Mouse (Mus musculus): ENCODE results near the gene Rab40c. TPM values are rescaled to one million over a fixed set of nuclear protein-coding genes. Genes with fewer than 3 reads are reported as not detected.
"Not testable (repeated sequence)": the region's sequence is repeated elsewhere in the genome, so short reads cannot be mapped to it uniquely, and the experiment has no call there.

Gene Rab40c
- polyA plus RNA-seq, 1 experiment = 51.3 TPM

DNA sequence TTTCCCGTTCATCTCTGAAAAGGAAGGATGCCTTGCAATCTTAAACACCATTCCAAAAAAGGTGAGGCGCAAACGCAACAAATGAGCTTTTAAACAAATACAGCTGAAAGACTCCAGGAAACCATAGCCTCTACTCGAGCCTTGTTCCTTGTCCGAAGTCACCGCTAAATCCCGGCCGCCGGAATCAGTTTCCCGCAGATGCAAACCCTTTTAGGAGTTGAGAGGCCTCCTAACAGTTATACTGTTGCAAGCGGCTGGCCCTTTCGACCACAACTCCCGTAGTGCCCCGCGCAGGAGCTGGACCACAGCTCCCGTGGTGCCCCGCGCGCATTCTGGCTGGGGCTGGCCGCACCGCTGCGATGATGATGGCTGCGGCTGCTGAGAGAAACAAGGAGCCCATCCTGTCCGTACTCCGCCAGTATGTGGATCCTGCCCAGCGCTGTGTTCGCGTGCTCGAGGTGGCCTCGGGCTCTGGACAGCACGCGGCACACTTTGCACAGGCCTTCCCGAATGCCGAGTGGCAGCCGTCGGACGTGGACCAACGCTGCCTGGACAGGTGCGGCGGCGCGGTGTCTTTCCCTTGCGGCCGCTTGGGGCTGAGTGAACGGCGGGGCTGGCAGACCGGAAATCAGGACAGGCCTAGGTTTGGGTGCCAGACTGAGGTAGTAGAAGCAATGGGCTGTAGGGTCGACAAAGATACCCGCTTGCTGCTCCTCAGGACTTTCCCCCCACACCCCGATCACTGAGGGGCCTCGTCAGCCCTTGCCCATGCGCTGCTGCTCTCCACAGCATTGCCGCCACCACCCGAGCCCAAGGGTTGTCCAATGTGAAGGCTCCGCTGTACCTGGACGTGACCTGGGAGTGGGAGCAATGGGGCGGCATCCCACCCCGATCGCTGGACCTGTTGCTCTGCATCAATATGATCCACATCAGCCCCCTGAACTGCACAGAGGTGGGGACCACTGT lies 44.1 kb downstream of the Rab40c start:
- DNase-seq (ENCODE audit: low read depth) = no peak

DNA sequence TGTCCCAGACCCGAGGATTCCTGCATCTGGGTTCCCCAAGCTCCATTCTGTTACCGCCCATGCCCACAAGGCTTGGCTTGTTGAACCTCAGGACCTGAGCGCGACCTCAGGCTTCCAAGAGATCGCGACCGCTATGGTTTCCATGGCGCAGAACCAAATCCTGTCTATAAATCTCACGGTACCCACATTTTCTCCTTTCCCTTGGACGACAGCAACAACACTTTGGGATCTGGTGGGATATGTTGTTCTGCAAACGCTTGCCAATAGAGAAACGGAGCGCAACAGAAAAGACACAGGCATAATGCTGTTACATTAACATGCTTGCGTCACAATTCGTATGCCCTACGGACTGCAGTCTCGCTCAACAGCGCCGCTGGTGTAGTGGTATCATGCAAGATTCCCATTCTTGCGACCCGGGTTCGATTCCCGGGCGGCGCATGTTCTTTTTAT lies 44.8 kb downstream of the Rab40c start, which contains the start of gene Mettl26:
Gene Mettl26, plus strand, starts transcription at position 354 of the 450 bp plus-strand sequence.
- DNase-seq (ENCODE audit: low read depth) = no peak

DNA sequence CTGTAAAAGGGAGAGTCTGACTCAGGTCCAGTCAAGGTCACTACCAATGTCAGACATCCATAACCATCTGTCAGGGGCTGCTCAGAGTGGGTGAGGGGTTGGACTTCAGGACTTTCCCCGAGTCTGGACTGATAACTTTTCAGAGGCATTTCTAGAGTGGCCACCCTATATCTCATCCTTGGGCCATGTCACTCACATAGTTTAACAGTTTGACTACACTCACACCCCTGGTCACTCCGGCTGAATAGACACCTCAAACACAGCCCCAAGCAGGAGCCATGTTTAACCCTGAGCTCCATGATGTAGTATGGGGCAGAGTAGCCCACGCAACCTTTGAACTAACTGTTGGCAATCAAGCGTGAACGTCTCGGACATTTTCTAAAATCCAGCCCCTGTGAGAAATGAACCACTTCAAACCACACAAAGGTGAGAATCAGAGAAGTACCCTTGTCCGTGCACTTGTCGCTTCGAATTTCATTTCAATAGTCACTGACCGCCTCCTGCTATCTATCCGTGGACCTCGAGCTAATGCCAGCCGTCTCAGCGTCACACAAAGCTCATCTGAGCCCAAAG lies 45.3 kb downstream of the Rab40c start:
- DNase-seq (ENCODE audit: low read depth) = no peak

DNA sequence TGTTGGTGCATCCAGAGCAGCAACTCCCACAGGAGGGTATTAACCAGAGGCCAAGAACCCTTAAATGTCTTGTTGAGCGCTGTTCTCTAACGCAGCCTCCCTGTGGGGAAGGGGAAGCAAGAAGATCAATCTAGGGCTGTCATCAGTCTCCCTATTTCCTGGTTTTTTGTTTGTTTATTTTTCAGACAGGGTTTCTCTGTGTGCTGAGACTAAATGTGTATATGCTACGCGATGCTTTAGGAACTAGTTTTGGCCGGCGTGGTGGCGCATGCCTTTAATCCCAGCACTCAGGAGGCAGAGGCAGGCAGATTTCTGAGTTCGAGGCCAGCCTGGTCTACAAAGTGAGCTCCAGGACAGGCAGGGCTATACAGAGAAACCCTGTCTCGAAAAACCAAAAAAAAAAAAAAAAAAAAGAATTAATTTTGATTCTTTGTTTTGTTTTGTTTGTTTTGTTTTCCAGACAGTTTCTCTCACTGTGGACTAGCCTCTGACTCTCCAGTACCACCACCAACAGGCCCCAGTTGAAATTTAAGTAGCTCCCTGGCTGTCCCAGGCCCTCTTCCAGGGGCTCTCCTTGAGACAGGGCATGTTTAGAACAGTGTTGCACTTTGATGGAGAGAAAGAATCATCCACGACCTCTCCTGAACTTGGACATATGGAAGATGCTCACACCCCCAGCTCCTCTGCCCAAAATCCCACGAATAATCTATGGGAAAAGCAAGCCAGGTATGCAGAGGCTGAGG lies 46.0 kb downstream of the Rab40c start:
- DNase-seq (ENCODE audit: low read depth) = no peak

DNA sequence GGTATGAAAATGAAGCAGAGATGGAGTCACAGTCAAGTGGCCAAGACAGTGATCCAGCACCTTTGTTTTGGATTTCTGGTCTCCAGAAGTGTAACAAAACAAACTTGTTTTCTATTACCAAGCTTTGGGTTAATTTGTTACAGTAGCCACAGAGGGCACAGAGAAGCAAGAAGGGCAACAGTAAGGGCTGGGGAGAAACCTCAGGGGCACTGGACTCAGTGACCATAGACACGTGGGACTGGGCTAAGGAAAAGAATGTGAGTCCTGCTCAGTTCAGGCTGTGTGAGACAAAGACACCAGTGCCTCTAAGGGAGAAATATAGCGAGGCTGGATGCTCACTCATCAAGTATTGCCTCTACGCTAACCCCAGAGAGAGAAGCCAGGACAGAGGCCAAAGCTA lies 46.9 kb downstream of the Rab40c start:
- DNase-seq (ENCODE audit: low read depth) = no peak

DNA sequence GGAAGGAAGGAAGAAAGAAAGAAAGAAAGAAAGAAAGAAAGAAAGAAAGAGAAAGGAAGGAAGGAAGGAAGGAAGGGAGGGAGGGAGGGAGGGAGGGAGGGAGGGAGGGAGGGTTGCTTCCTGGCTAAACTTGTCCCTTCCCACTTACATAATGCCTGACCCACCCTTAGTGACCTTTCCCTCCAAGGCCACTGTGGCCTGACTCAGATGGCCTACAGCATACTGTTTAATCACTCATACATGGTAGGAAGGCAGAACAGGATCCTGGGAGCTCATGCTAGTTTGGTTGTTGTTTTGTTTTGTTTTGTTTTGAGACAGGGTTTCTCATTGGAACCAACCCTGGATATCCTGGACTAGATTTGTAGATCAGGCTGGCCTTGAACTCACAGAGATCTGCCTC lies 48.0 kb downstream of the Rab40c start:
- DNase-seq (ENCODE audit: low read depth) = not testable (repeated sequence)

DNA sequence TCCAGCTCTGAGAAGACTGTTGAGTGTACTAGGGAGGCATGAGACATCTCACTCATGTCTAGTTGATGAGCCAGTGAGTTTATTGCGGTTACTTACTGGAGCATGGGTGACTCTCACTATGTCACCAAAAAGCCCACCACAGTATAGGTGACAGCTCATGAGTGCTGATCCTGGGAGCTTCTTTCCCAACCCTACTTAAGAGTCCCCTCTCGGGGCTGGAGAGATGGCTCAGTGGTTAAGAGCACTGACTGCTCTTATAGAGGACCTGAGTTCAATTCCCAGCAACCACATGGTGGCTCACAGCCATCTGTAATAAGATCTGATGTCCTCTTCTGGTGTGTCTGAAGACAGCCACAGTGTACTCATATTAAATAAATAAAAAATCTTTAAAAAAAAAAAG lies 49.6 kb downstream of the Rab40c start:
- DNase-seq (ENCODE audit: low read depth) = no peak

DNA sequence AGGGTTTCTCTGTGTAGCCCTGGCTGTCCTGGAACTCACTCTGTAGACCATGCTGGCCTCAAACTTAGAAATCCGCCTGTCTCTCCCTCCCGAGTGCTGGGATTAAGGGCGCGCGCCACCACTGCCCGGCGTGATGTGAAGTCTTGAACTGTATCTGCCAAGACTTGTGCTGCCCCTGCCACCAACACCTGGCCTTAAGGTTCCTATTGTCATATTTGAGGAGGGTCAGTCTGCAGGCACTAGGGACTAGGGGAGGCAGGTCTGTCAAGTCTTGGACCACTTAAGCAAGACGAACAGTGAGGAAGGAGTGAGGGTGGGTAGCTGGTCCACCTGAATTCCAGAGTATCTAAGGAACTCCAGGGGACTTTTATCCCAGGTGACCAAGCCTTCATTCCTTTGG lies 50.0 kb downstream of the Rab40c start:
- DNase-seq (ENCODE audit: low read depth) = no peak

DNA sequence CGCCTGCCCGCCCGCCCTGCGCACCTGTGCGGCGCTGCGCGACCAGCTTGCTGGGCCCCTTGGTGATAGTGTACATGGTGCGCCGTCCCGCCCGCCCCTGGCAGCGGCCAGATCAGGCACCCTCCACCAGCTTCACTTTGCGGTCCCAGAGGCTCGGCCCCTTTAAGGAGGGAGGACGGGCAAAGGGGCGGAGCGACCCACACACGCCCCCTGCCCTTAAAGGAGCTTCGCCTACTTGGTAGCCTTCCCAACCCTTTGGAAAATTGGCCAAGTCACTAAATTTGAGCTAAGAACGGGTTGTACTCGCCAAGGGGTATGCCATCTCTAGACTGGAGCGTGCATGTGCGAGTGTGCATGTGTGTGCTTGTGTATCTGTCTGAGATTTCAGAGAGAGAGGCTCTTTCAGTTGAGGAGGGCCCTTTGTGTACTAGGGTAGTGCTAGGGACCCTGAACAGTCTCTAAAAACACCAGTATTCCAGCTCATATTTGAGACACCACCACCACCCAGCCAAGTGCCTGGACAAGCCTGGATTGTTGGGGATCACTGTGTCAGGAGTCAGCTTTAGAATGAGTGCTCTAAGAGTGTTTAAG lies 50.8 kb downstream of the Rab40c start, which contains the start of gene Mcrip2:
Gene Mcrip2, minus strand, starts transcription at position 164 of the 591 bp plus-strand sequence.
- DNase-seq (ENCODE audit: low read depth) = peak; percentile 70

DNA sequence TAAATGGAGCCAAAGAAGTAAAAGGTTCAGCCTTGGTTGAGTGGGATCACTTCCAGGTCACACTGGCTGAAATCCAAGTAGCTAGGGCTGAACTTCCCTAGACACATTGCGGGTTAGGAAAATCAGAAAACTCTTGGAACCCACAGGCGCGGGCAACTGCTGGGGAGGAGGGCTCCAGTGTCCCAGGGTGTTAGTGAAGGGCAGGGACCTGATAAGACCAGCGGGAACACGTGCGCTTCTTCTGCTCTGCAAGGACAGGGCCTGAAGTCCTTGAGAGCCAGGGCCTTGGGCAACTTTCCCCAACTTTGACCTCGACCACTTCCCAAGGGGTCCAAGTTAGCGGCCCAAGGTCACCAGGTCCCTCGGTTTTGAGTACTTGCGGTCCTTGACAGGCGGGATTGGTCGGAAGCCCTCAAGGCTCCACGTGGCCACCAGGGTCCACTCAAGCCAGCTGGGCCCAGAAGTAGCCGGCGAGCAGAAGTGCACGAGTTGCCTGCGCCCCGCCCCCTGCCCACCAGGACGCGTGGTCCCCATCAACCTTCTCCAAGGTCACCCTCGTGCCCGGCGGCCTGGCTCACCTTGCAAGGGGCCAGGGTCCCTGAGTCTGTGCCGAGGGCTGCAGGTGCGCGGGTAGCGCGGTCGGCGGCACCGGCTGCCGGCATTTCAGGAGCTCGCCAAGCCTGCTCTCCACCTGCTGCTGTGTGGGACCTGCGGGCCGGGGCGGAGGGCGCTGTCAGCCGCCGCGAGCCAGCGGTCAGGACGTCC lies 51.5 kb downstream of the Rab40c start:
- no peak for DNase-seq (ENCODE audit: low read depth)

DNA sequence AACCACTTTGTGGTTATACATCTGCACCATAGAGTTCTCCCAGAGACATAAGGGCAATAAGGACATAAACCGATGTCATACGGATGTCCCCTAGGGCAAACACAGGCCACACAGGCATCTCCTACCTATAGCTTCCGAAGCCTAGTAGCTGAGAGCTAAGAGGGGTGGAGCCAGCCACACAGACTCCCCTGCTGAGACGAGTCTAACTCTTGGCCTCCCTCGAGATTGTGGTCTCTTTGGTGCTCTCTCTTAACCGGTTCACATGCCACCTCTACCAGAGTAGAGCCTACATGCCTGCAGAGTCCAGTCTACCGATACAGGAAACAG lies 52.1 kb downstream of the Rab40c start:
- DNase-seq (ENCODE audit: low read depth) = no peak

DNA sequence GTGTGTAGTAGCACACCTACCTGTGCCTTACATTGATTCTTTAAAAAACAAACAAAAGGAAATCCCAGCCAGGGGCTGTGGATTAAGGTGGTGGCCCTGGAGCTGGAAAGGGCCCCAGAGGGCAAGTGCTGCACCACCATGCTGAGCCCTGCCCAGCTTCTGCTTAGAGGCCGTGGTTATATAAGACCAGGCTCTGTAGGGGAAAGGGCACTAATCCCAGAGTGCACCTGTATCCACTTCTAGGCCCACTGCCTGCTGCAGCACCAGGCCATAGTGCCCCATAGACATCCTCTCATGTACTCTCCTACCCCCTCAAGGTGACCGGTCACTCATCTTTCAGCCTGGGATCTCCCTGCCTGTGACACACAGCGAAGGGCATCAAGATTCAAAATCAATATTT lies 53.4 kb downstream of the Rab40c start:
- DNase-seq (ENCODE audit: low read depth) = no peak

DNA sequence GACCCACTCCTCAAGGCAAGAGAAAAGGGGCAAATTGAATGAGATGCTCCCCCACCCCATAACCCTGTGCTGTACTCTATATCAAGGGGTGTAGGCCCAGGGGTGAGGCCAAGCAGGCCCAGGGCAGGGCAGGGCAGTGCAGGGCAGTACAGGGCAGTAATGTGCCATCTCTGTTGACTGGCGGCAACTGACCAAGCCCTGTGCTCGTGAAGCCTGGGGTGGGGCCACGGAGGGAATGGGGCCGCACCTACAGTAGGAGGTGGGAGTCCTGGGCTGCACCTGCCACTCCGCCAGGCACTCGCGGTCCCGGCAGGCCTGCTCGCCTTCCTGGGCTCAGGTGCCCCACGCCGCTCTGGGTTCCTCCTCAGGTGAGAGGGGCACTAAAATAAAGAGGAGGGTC lies 54.2 kb downstream of the Rab40c start:
- no peak for DNase-seq (ENCODE audit: low read depth)

DNA sequence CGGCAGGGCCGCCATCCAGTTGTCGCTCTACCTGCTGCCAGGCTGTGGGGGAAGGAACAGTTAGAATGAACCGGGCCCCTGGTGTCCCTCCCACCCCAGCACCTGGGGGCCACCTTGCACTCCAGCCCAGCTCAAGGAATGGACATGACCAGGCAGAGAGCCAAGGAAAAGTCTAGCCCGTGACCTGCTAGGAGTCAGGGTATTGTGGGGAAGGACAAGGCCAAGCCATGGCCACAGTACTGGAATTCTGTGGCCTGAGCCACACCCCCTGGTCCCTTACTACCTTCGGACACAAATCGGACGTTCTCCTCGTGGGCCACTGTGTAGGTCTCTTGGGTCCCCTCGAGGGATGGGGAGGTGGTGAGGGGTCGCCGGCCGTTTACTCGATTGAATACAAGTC lies 55.2 kb downstream of the Rab40c start:
- DNase-seq (ENCODE audit: low read depth) = no peak

DNA sequence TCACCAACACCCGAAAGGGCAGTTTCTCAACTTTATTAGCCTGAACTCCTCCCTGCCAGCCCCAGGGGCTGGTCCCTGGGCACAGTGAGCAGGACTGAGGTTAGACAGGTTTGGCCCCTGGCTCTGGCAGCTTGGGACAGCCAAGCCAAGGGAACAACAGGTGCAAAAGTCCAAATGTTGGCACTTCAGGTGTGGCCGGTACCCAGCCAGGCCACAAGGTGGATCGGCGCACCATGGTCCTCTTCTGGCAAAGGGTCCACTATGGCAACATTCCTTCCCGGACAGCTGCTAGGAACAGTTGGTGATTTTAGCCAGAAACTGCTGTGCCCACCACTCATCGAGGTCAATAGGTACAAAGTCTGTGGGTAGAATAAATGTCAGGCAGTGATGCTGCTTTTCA lies 55.8 kb downstream of the Rab40c start:
- DNase-seq (ENCODE audit: low read depth) = no peak

DNA sequence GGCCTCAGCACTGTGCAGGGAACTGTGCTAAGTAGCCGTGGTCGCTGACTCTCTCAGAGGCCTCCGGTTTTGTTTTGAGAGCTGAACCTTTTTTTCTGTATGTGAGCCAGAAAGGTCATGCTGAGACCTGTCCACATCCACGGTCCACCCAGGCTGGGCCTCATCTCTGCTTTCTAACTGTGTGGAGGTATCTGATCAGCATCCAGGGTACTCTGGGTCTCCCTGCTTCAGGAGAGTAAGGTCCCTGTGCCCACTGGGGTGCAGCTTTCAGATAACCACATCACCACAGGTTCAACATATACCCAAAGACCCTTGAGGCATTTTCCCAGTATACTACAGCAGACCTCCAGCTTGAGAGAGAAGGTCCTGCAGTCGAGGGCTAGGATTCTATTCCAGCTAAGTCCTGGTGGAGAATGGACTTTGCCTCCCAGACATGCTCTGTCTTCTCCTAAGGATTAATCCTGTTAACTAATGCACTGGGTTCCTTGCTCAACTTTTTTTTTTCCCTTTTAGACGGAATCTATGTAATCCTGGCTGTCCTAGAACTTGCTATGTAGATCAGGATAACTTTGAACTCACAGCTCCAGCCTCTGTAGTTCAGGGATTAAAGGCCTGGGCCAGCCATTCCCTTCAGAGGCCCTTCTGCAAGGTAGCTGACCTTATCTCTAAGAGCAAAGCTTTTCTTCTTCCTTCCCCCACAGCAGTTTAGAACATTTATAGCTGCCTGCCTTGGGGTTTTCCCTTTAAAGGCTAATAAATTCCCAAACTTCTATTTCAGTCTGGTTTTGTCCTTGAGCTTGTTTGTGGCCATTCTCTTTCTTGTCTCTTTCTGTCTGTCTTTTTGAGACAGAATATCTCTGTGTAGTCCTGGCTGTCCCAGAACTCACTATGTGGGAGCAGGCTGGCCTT lies 57.6 kb downstream of the Rab40c start:
- DNase-seq (ENCODE audit: low read depth) = no peak

DNA sequence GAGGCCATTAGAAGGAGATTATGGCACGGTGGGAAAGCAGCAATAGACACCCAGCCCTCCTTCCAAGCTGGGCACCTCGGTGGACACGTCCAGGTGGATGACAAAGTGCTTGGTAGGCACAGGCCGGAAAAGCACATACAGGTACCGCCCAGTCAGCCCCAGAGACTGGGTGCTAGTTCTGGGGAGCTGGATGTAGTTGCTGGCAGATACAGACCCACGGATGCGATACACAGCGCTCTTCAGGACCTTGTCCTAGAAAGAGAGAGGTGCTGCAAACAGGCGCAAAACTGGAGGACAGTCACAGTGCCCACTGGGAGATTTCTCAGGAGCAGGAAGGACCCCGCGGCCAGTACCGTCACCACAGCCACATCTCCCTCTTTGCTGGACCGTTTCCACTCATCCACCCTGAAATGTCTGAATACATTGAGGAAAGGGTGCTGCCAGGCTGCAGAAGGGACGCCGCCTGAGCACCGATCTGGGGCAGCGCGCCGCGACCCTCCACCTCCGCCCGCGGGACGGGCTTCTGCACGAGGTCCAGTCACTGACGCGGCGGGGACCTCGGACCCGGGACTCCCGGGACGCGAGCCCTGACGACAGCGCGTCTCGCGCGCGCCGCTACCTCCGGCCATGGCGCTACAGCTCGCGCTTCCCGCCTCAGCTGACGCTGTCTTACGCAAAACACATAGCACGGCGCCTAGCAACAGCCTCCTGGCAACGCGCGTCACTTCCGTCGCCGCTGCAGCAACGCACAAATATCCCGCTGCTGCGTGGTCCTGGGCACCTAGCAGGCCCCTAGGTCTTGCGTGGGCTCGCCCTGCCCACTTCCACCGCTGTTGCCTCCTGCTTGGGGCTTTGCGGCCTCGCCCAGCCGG lies 58.5 kb downstream of the Rab40c start, which contains the start of gene Wdr90:
Gene Wdr90, minus strand, starts transcription at position 670 of the 872 bp plus-strand sequence.
- no peak for DNase-seq (ENCODE audit: low read depth)

DNA sequence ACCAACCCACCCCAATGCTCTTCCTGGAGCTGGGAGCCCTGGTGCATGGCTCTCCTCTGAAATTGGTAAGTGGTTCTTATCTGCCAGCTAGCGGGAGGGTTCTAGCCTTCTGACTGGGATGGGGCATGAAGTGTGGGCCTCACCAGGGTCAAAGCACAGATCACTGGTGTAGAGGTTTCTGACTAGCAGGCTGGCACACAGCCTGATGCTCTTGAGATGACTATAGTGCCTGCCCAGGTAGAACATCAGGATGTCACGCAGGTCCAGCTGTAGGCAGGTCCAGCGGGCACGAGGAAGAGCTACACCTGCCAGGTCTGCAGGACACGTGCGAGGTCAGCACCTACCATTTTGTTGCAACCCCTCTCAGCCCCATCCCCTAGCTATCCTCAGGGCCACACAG lies 59.3 kb downstream of the Rab40c start:
- no peak for DNase-seq (ENCODE audit: low read depth)

DNA sequence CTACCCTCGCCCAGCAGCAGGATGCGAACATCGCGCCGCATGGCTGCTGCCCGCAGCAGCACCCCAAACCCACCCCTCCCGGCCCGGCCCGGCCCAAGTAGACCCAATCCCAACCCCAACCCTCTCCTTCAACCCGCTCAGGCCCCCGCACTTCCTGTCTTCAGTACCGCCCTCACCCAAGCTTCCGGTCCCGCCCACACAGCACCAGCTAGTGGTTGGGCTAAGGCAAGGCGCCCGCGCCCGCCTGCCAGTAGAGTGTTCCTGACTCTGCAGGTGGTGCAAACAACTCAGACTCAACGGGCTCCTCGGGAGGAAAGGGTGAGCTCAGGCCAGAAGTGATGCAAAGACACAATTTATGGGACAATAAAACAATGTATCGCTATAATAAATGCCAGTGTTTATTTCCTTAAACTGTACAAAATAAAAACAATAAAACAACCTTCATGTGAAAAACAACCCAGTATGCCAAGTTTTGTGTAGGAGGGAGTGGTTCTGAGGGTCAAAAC lies 75.1 kb downstream of the Rab40c start, which contains the start of gene Rhot2:
Gene Rhot2, minus strand, starts transcription at position 456 of the 506 bp plus-strand sequence.
- no peak for DNase-seq (ENCODE audit: low read depth)
